Mouse (Mus musculus): ENCODE results near the gene Zic5.
"Not testable (repeated sequence)": the region's sequence is repeated elsewhere in the genome, so short reads cannot be mapped to it uniquely, and the experiment has no call there.

Gene Zic5

GRCm38 (mm10) chr14:122463734-122464341 is 1.6 kb downstream of the Zic5 start:
- DNase-seq, result peak; percentile 59

GRCm38 (mm10) chr14:122463080-122463691 is 2.3 kb downstream of the Zic5 start:
- DNase-seq, result peak; percentile 23

- no peak for DNase-seq
Measured at GRCm38 (mm10) chr14:122462689-122463079, 2.8 kb downstream of the Zic5 start.

- no peak for DNase-seq
Measured at GRCm38 (mm10) chr14:122461966-122462365, 3.5 kb downstream of the Zic5 start.

- no peak for DNase-seq
Measured at GRCm38 (mm10) chr14:122461500-122461899, 4.0 kb downstream of the Zic5 start.

- DNase-seq, result no peak
Measured at GRCm38 (mm10) chr14:122460226-122460625, 5.3 kb downstream of the Zic5 start.

GRCm38 (mm10) chr14:122459776-122460175 is 5.7 kb downstream of the Zic5 start:
- DNase-seq, result no peak

- not testable (repeated sequence) for DNase-seq
Measured at GRCm38 (mm10) chr14:122459332-122459731, 6.1 kb downstream of the Zic5 start.

GRCm38 (mm10) chr14:122455562-122455958 is 9.9 kb downstream of the Zic5 start:
- no peak for DNase-seq

GRCm38 (mm10) chr14:122454901-122455561 is 10.4 kb downstream of the Zic5 start:
- DNase-seq, result no peak

- no peak for DNase-seq
Measured at GRCm38 (mm10) chr14:122453996-122454738, 11.3 kb downstream of the Zic5 start.

- DNase-seq, result peak; percentile 46
Measured at GRCm38 (mm10) chr14:122453388-122453995, 12.0 kb downstream of the Zic5 start.

- no peak for DNase-seq
Measured at GRCm38 (mm10) chr14:122452701-122453387, 12.6 kb downstream of the Zic5 start.

GRCm38 (mm10) chr14:122451551-122452145 is 13.8 kb downstream of the Zic5 start:
- no peak for DNase-seq

GRCm38 (mm10) chr14:122450496-122451382 is 14.7 kb downstream of the Zic5 start, which contains the start of gene Gm5089:
TSS of gene Gm5089 (minus strand) at chr14:122451115.
- DNase-seq, result peak; percentile 72

- no peak for DNase-seq
Measured at GRCm38 (mm10) chr14:122449601-122450495, 15.6 kb downstream of the Zic5 start.

- no peak for DNase-seq
Measured at GRCm38 (mm10) chr14:122436850-122437249, 28.6 kb downstream of the Zic5 start.

GRCm38 (mm10) chr14:122434039-122434438 is 31.4 kb downstream of the Zic5 start:
- no peak for DNase-seq

GRCm38 (mm10) chr14:122432558-122432957 is 32.9 kb downstream of the Zic5 start:
- DNase-seq, result no peak

- DNase-seq, result no peak
Measured at GRCm38 (mm10) chr14:122427654-122428053, 37.8 kb downstream of the Zic5 start.

Measured in kidney, adult 18-20 months (tissue).